Mouse (Mus musculus) T-helper 2 cell (primary cell): ENCODE results near the gene Mypop.

Experiments used
- in situ Hi-C: fragments of 300-600 bp; cut with MboI, MseI; formaldehyde crosslinking; loops from one replicate; pipeline ENCODE4 v1.15.1; 2025; ENCODE audit warnings: high pct_unique_total_duplicates

Gene Mypop

GRCm38 (mm10) chr7:19014452-19014851, 23.4 kb downstream of the Mypop start:
- in situ Hi-C loops = loop anchor here (25.0 kb wide), 1 partner anchor 923 kb away; no protein-coding TSS in a partner anchor

- in situ Hi-C loops = loop anchor here (25.0 kb wide), 1 partner anchor 921 kb away; no protein-coding TSS in a partner anchor
Observed at GRCm38 (mm10) chr7:19016042-19016441, 25.0 kb downstream of the Mypop start.

- in situ Hi-C loops = loop anchor here (25.0 kb wide), 1 partner anchor 919 kb away; no protein-coding TSS in a partner anchor
Observed at GRCm38 (mm10) chr7:19017909-19018308, 26.9 kb downstream of the Mypop start.

GRCm38 (mm10) chr7:19021048-19021447, 30.0 kb downstream of the Mypop start:
- in situ Hi-C loops = loop anchor here (25.0 kb wide), 1 partner anchor 916 kb away; no protein-coding TSS in a partner anchor

GRCm38 (mm10) chr7:19022189-19022958, 31.3 kb downstream of the Mypop start:
- in situ Hi-C loops = loop anchor here (25.0 kb wide), 1 partner anchor 915 kb away; no protein-coding TSS in a partner anchor

GRCm38 (mm10) chr7:19023357-19023814, 32.3 kb downstream of the Mypop start, which contains the start of gene Foxa3:
Foxa3 (minus strand) TSS chr7:19023538.
- in situ Hi-C loops = loop anchor here (25.0 kb wide), 1 partner anchor 914 kb away; no protein-coding TSS in a partner anchor

- in situ Hi-C loops = loop anchor here (25.0 kb wide), 1 partner anchor 913 kb away; no protein-coding TSS in a partner anchor
Observed at GRCm38 (mm10) chr7:19024096-19024506, 33.1 kb downstream of the Mypop start, which contains the start of gene Sympk. Sympk (plus strand) TSS chr7:19024377.

- in situ Hi-C loops = loop anchor here (25.0 kb wide), 1 partner anchor 913 kb away; no protein-coding TSS in a partner anchor
Observed at GRCm38 (mm10) chr7:19024581-19025255, 33.7 kb downstream of the Mypop start.

- in situ Hi-C loops = no loop called here
Observed at GRCm38 (mm10) chr7:19028067-19028466, 37.0 kb downstream of the Mypop start.

GRCm38 (mm10) chr7:19029084-19029653, 38.1 kb downstream of the Mypop start:
- in situ Hi-C loops = no loop called here

GRCm38 (mm10) chr7:19031641-19032040, 40.6 kb downstream of the Mypop start:
- in situ Hi-C loops = no loop called here

GRCm38 (mm10) chr7:19044616-19045015, 53.6 kb downstream of the Mypop start:
- in situ Hi-C loops = no loop called here

GRCm38 (mm10) chr7:19046286-19047069, 55.4 kb downstream of the Mypop start:
- in situ Hi-C loops = no loop called here

GRCm38 (mm10) chr7:19048006-19048527, 57.0 kb downstream of the Mypop start:
- in situ Hi-C loops = no loop called here

GRCm38 (mm10) chr7:19049252-19049651, 58.2 kb downstream of the Mypop start:
- in situ Hi-C loops = no loop called here

- in situ Hi-C loops = no loop called here
Observed at GRCm38 (mm10) chr7:19050172-19050571, 59.1 kb downstream of the Mypop start.

GRCm38 (mm10) chr7:19051161-19051560, 60.1 kb downstream of the Mypop start:
- in situ Hi-C loops = no loop called here
